Mouse (Mus musculus): Measurements from ENCODE around the gene Ubxn11. TPM values are rescaled to one million over a fixed set of nuclear protein-coding genes. Genes with fewer than 3 reads are reported as not detected.

The Ubxn11 gene
- total RNA-seq, 1 experiment, result 12.4 TPM

GRCm38 (mm10) chr4:134078694-134079093 lies 23.7 kb upstream of the Ubxn11 start:
- H3K36me3 ChIP-seq (ENCODE audit: control insufficient read depth, insufficient read depth, low read length, poor library complexity, severe bottlenecking), result no peaks in the 10 kb centered on the region
- no peak overlapping the region for H3K9ac ChIP-seq (ENCODE audit: insufficient read depth, low read depth, low read length, poor library complexity, severe bottlenecking)
- TF ChIP-seq MAFK (IDR thresholded peaks at IDR 0.05; ENCODE audit: insufficient read depth, low read depth, low read length) (no peak), ZNF384 (IDR thresholded peaks at IDR 0.05; ENCODE audit: low read depth, low read length) (no peak), ZC3H11A (IDR thresholded peaks at IDR 0.05; ENCODE audit: borderline replicate concordance, low read depth, low read length) (no peak), CHD2 (IDR thresholded peaks at IDR 0.05; ENCODE audit: low read depth, low read length) (no peak), HCFC1 (IDR thresholded peaks at IDR 0.05; ENCODE audit: borderline replicate concordance, insufficient read depth, low read length) (no peak)
- peaks cover 2 to 22% of the 10 kb centered on the region in 2 experiments; a peak in 2 of 4 replicates for H3K4me1 ChIP-seq (ENCODE audit: control insufficient read depth in 2 of 2, insufficient read depth in 2 of 2, low read length in 2 of 2, poor library complexity in 1 of 2)
- H3K9me3 ChIP-seq (ENCODE audit: control insufficient read depth, insufficient read depth, low read depth, low read length), result no peaks in the 10 kb centered on the region
- H3K27ac ChIP-seq (ENCODE audit: insufficient read depth, low read depth, low read length, poor library complexity, severe bottlenecking), result no peak overlapping the region
- in situ Hi-C loops (cut with MboI; ENCODE audit: low sequenced_read_pairs in 2 of 2, unreplicated experiment in 2 of 2), result no loop called here
- no peak overlapping the region for H3K4me3 ChIP-seq (ENCODE audit: insufficient read depth in 1 of 2, low read depth in 1 of 2, low read length in 2 of 2, poor library complexity in 1 of 2, severe bottlenecking in 1 of 2)
- DNase-seq (ENCODE audit: low read depth, low spot score), result peak; percentile 80

- H3K4me3 ChIP-seq (ENCODE audit: insufficient read depth in 1 of 2, low read depth in 1 of 2, low read length in 2 of 2, poor library complexity in 1 of 2, severe bottlenecking in 1 of 2), result no peak overlapping the region
- peaks cover 2 to 16% of the 10 kb centered on the region in 2 experiments; a peak in 2 of 4 replicates for H3K4me1 ChIP-seq (ENCODE audit: control insufficient read depth in 2 of 2, insufficient read depth in 2 of 2, low read length in 2 of 2, poor library complexity in 1 of 2)
- in situ Hi-C loops (cut with MboI; ENCODE audit: low sequenced_read_pairs in 2 of 2, unreplicated experiment in 2 of 2), result no loop called here
- DNase-seq (ENCODE audit: low read depth, low spot score), result no peak
- no peak for TF ChIP-seq ZC3H11A (IDR thresholded peaks at IDR 0.05; ENCODE audit: borderline replicate concordance, low read depth, low read length)
- no peak for TF ChIP-seq CHD2 (IDR thresholded peaks at IDR 0.05; ENCODE audit: low read depth, low read length)
- TF ChIP-seq HCFC1 (IDR thresholded peaks at IDR 0.05; ENCODE audit: borderline replicate concordance, insufficient read depth, low read length), result no peak
- TF ChIP-seq MAFK (IDR thresholded peaks at IDR 0.05; ENCODE audit: insufficient read depth, low read depth, low read length), result no peak
- no peak for TF ChIP-seq ZNF384 (IDR thresholded peaks at IDR 0.05; ENCODE audit: low read depth, low read length)
- H3K27ac ChIP-seq (ENCODE audit: insufficient read depth, low read depth, low read length, poor library complexity, severe bottlenecking), result no peak overlapping the region
- no peaks in the 10 kb centered on the region for H3K36me3 ChIP-seq (ENCODE audit: control insufficient read depth, insufficient read depth, low read length, poor library complexity, severe bottlenecking)
- H3K9ac ChIP-seq (ENCODE audit: insufficient read depth, low read depth, low read length, poor library complexity, severe bottlenecking), result peak overlapping the region; percentile 63; the same call in 1 of the 2 replicates
- H3K9me3 ChIP-seq (ENCODE audit: control insufficient read depth, insufficient read depth, low read depth, low read length), result no peaks in the 10 kb centered on the region
Measured at GRCm38 (mm10) chr4:134080674-134081073, 21.7 kb upstream of the Ubxn11 start.

- Histone ChIP-seq H3K36me3 (ENCODE audit: control insufficient read depth, insufficient read depth, low read length, poor library complexity, severe bottlenecking) (peaks cover 5% of the 10 kb centered on the region; the same call in 1 of the 2 replicates), H3K27ac (ENCODE audit: insufficient read depth, low read depth, low read length, poor library complexity, severe bottlenecking) (peak overlapping the region; percentile 61), H3K4me1 (ENCODE audit: control insufficient read depth in 2 of 2, insufficient read depth in 2 of 2, low read length in 2 of 2, poor library complexity in 1 of 2) (peaks cover 2 to 16% of the 10 kb centered on the region in 2 experiments; a peak in 2 of 4 replicates), H3K9ac (ENCODE audit: insufficient read depth, low read depth, low read length, poor library complexity, severe bottlenecking) (peak overlapping the region; percentile 72), H3K9me3 (ENCODE audit: control insufficient read depth, insufficient read depth, low read depth, low read length) (no peaks in the 10 kb centered on the region), H3K4me3 (ENCODE audit: insufficient read depth in 1 of 2, low read depth in 1 of 2, low read length in 2 of 2, poor library complexity in 1 of 2, severe bottlenecking in 1 of 2) (peak overlapping the region; percentile 54 to 74)
- TF ChIP-seq CHD2 (IDR thresholded peaks at IDR 0.05; ENCODE audit: low read depth, low read length) (no peak), MAFK (IDR thresholded peaks at IDR 0.05; ENCODE audit: insufficient read depth, low read depth, low read length) (no peak), ZNF384 (IDR thresholded peaks at IDR 0.05; ENCODE audit: low read depth, low read length) (no peak), ZC3H11A (IDR thresholded peaks at IDR 0.05; ENCODE audit: borderline replicate concordance, low read depth, low read length) (no peak), HCFC1 (IDR thresholded peaks at IDR 0.05; ENCODE audit: borderline replicate concordance, insufficient read depth, low read length) (no peak)
- in situ Hi-C loops (cut with MboI; ENCODE audit: low sequenced_read_pairs in 2 of 2, unreplicated experiment in 2 of 2), result no loop called here
- DNase-seq (ENCODE audit: low read depth, low spot score), result peak; percentile 97
Measured at GRCm38 (mm10) chr4:134081730-134082386, 20.5 kb upstream of the Ubxn11 start.

GRCm38 (mm10) chr4:134082460-134082859 lies 19.9 kb upstream of the Ubxn11 start:
- in situ Hi-C loops (cut with MboI; ENCODE audit: low sequenced_read_pairs in 2 of 2, unreplicated experiment in 2 of 2), result no loop called here
- H3K4me3 ChIP-seq (ENCODE audit: insufficient read depth in 1 of 2, low read depth in 1 of 2, low read length in 2 of 2, poor library complexity in 1 of 2, severe bottlenecking in 1 of 2), result peak overlapping the region; percentile 54 to 74
- H3K4me1 ChIP-seq (ENCODE audit: control insufficient read depth in 2 of 2, insufficient read depth in 2 of 2, low read length in 2 of 2, poor library complexity in 1 of 2), result peaks cover 2 to 12% of the 10 kb centered on the region in 2 experiments; a peak in 2 of 4 replicates
- H3K9me3 ChIP-seq (ENCODE audit: control insufficient read depth, insufficient read depth, low read depth, low read length), result no peaks in the 10 kb centered on the region
- H3K36me3 ChIP-seq (ENCODE audit: control insufficient read depth, insufficient read depth, low read length, poor library complexity, severe bottlenecking), result peaks cover 5% of the 10 kb centered on the region; the same call in 1 of the 2 replicates
- H3K9ac ChIP-seq (ENCODE audit: insufficient read depth, low read depth, low read length, poor library complexity, severe bottlenecking), result peak overlapping the region; percentile 72
- no peak for DNase-seq (ENCODE audit: low read depth, low spot score)
- no peak for TF ChIP-seq ZC3H11A (IDR thresholded peaks at IDR 0.05; ENCODE audit: borderline replicate concordance, low read depth, low read length)
- no peak for TF ChIP-seq ZNF384 (IDR thresholded peaks at IDR 0.05; ENCODE audit: low read depth, low read length)
- TF ChIP-seq HCFC1 (IDR thresholded peaks at IDR 0.05; ENCODE audit: borderline replicate concordance, insufficient read depth, low read length), result no peak
- no peak for TF ChIP-seq MAFK (IDR thresholded peaks at IDR 0.05; ENCODE audit: insufficient read depth, low read depth, low read length)
- no peak for TF ChIP-seq CHD2 (IDR thresholded peaks at IDR 0.05; ENCODE audit: low read depth, low read length)
- H3K27ac ChIP-seq (ENCODE audit: insufficient read depth, low read depth, low read length, poor library complexity, severe bottlenecking), result peak overlapping the region; percentile 44; the same call in 1 of the 2 replicates

All from ES-E14 (cell line).